Mouse (Mus musculus) neutrophil, adult 83 days (primary cell): ENCODE data around the gene Gm8094. TPM values are rescaled to one million over a fixed set of nuclear protein-coding genes. Genes with fewer than 3 reads are reported as not detected.

Experiments
- total RNA-seq, 2 experiments: library from RNA; stranded (reverse); gene quantifications; one replicate each; pipeline ENCODE4 v1.2.4; 2023

The Gm8094 gene
- not detected for total RNA-seq

DNA sequence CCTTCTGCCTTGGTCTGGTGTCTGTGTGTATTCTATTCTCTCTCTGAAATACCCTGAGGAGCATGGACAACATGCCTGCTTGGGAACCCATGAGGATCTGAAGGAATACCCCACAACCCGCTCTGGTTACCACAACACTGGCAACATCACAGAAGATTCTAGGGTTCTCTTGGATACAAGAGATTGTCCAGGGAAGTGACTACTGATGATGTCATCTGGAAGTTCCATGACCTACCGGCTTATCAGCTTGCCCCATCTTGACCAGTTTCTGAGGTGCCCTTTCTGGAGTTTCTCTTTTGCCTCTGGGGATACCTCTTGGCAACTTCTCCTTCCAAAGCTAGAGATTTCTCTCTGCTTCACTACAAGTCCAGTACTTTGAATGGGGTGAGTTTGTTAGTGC, at the start of gene Gm8094:
Gm8094 (minus strand) TSS at position 101 of the 400 bp plus-strand sequence.

DNA sequence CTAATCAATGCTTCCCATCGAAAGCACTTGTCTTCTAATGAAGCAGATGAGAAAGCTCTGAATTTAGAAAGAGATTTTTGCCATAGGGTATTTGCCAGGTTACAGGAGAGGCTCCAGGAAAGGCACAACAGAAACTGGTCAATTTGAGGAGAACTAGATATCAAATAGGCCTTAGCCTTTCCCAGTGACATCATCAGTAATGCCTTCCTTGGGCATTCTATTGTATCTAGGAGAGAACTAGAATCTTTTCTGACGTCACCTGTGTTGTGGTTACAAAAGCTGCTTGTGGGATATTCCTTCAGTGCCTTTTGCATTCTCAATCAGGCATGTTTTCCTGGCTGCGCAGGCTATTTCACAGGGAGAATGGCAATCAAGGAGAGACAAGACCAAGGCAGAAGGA, 23.9 kb upstream of the Gm8094 start, which contains the start of gene Gm8104:
Gm8104 (plus strand) TSS at position 301 of the 400 bp plus-strand sequence.

Other genes starting within 250 kb of the Gm8094 start
- gene Gm21977, start 223.2 kb downstream of the Gm8094 start, total RNA-seq = not detected
- gene Gm8082, start 83.0 kb downstream of the Gm8094 start, total RNA-seq = not detected
- gene Gm10376, start 61.0 kb downstream of the Gm8094 start, total RNA-seq = not detected
- gene Gm8104, start 24.0 kb upstream of the Gm8094 start, total RNA-seq = not detected
- gene Gm7233, start 103.2 kb upstream of the Gm8094 start, total RNA-seq = not detected
- gene Gm8122, start 158.7 kb upstream of the Gm8094 start, total RNA-seq = not detected
- gene Gm8126, start 182.0 kb upstream of the Gm8094 start, total RNA-seq = not detected
- not detected for gene Gm9732, start 198.4 kb upstream of the Gm8094 start, total RNA-seq
- gene Gm8127, start 217.2 kb upstream of the Gm8094 start, total RNA-seq = not detected